Mouse (Mus musculus) liver, postnatal 0 days (tissue): Measurements from ENCODE around the gene Nadk2.

Experiments used
- CTCF ChIP-seq: sonication (generic); IDR thresholded peaks from 2 replicates; pipeline ENCODE4 v1.5.1; 2016; ENCODE audit warnings: antibody characterized with exemption, low read depth
- EP300 ChIP-seq: IDR thresholded peaks from 2 replicates; pipeline ENCODE4 v1.6.1; 2016; ENCODE audit warnings: antibody characterized with exemption, low read depth, mild to moderate bottlenecking

DNA sequence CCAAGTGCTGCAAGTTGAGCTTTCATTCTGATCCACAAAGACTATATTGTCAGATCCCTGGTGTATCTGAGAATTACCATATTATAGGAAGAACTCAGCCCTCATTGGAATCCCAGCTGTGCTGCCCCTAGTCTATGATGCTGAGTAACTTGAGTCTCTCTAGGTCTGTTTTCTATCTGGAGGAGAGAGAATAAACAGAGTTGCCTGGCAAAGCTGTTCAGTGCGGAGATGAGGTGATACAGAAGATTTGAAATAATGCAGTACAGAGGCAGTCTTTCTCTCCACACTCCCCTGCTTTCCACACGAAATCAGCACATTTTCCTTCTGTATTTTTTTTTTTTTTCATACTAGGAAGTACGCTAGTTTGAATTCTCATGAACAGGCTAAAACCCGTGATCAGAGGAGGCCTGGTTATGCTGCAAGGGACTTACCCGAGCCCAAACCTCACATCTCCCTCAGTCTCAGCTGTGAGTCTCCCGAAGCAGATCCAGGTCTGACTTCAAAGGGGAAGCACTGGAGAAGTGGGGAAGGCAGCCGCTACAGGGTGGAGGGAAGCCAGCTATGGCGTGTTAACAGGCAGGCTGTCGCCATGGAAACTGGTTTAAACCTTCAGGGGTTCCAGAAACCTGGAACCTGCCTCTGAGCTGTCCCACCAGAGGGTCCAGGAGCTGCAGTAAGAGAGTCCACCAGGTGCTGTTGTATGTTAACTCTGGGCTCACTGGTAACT is 59.9 kb downstream of the Nadk2 start:
- no peak for TF ChIP-seq EP300
- no peak for TF ChIP-seq CTCF
